Mouse (Mus musculus) retina, embryonic 14.5 days (tissue): Measurements from ENCODE around the gene Cab39.
A peak's percentile ranks its signal among the peaks of the same experiment; 100 is the strongest.

Source experiments
- DNase-seq: peaks from one replicate; pipeline ENCODE4 v3.0.0-alpha.2; 2015; ENCODE audit warnings: low spot score

The Cab39 gene

DNA sequence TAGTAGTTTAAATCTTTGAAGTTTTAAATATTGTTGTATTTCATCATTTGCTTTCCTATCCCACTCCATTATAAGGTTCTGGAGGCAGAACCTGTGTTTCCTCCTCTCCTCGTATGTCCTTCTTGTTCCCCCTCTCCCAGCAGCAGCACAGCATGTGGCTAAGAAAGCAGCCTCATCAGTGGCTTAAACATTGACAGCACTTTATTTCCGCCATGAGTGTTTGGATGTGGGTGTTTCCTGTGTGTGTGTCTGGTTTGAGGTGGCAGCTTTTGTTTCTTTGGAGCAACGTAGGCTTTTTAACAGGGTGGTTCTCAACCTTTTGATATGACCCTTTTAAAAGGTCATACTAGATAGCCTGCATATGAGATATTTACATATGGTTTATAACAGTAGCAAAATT lies 52.2 kb downstream of the Cab39 start:
- DNase-seq, result no peak

DNA sequence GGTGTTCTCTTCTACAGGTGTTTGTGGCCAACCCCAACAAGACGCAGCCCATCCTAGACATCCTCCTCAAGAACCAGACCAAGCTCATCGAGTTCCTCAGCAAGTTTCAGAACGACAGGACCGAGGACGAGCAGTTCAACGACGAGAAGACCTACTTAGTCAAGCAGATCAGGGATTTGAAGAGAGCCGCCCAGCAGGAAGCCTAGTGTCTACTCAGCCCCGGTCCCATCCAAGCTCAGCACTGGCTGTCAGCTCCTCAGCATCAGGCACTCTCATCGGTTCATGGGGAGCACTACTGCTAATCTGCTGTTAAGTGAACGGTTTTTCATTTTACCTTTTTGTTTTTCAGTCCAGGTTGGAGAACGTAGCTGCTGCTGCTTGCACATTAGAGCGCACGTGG lies 55.8 kb downstream of the Cab39 start:
- DNase-seq, result no peak

DNA sequence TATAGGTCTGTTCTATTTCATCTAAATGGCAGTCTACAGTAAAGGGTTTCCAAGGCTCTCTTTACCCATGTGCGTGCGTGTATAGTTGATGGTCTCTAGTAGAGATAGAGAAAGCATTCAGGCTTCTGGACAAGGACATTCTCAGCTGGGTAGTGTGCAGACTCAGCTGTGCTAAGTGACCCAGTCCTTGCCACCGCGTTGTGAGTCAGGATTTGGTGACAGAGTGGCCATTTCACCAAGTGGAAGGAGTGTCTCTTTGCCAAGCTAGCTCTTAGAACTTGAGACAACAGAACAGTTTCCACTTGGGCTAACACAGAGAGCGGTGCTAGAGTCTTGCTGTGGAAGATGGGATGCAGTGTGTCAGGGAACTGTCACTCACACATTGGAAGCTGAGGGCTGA lies 57.6 kb downstream of the Cab39 start:
- no peak for DNase-seq

DNA sequence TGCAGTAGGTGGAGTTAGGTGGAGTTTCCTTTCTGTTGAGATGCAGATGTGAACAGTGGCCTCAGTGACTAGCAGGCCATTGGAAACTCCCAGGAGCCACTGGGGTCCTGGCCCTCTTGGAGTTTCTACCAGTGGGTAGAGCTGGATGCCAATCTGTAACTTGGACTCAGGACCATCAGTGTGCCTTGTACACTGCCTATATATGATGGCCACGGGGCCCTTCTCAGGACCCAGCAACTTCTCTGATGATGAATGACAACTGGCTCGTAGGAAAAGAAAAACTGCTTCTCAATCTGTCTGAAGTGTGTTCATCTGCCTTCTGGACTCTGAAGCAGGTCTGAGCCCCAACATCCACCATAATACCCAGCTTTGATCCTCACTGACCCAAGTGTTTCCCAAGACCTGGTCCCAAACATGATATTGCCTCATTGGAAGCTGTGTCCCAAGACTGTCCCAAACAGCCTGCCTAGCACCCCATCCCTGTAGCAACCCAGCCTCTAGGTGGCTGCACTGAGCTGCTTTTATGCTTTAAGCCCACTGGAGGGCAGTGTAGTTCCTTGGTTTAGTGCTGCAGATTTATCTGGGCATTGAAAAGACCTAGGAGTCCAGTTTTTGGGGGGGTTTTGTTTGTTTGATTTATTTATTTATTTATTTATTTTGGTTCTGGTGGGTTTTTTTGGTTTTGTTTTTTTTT lies 59.9 kb downstream of the Cab39 start:
- DNase-seq, result peak; percentile 86

DNA sequence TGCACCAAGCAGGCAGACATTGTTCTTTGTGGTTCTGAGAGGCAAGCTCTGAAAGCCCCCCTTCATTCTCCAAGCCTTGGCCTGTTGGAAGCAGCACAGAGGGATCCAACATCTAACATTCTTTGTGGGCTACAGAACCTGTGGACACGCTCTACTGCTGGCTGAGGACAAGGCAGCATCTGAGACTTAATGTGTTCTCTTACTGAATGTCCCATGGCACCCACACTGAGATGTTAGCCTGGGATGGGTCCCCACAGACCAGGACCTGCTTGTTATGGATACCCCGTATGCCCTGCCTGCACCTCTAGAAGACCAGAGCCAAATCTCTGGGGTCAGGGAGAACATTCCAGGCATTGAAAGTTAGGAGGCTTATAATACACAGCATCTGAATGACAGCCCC lies 60.6 kb downstream of the Cab39 start:
- no peak for DNase-seq

DNA sequence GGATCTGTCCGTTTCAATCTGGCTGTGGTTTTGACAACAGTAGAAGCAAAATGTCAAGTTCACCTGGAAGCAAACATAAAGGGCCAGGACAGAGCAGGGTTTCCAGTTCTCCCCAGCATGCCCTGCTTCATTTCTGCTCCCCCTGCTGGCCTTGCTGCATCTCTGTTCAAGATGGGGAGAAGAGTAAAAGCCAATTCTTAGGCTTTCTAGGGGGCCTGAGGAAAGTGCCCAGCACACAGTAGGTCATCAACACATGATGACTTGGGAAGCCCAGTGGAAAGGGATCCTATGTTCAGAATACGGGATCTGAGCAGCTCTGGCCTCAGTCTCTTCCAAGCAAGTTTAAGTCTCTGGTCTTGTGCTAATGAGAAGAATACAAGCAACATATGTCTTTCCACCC lies 61.2 kb downstream of the Cab39 start:
- DNase-seq, result no peak

DNA sequence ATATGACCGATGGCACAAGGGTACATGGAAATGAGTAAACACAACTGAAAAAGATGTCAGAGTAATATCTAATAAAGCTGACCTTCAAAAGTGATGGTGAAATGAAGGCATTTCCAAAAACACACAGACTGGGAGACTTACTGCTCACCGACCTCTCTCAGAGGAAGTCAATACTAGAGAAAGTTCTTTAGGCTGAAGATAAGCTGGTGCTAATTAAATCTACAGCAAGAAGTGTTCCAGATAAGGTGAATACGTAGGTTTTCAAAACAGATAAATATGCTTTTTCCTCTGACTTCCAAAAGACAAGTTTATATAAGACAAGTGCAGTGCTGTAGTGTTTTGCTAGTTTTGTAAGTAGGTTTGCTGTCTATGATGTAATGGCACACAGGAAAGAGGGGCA lies 63.0 kb downstream of the Cab39 start:
- DNase-seq, result no peak

DNA sequence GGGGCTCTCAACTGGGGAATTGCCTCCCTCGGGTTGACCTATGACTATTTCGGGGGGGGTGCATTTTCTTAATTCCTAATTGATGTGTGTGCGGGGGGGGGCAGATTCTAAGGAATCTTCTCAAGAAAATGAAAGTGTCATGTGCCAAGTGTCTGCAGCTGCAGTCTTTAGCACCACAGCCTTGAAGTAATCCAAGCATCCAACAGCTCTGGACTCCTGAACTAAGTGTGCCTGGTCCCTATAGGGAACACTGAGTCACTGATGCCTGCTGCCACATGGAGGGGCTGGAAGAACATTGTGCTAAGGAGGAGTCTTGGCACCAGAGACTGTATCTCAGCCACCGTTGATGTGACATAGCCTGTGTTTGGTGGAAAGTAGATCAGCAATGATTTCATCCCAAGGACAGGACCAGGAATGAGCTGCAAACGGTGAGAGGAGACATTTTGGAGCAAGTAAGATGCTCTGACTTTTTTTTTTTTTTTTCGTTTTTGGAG lies 64.1 kb downstream of the Cab39 start:
- no peak for DNase-seq

DNA sequence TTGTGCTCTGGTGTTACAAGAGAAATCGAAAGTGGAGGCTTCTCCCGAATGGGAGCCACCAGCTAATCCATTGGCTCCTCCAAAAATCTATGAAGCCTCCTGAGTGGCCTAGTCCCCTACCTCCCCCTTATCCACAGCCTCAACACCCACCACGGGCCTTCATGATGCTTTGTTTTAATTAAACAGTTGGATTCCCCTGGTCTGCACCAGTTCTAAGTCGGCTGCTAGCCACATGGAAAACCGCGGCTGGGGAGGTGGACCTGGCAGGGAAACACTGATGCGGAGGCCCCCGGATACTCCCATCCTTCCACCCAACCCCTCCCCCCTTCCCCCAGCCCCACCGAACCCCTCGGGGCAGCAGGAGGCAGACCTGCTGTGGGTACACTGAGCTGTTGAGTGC lies 71.1 kb downstream of the Cab39 start:
- DNase-seq, result no peak

DNA sequence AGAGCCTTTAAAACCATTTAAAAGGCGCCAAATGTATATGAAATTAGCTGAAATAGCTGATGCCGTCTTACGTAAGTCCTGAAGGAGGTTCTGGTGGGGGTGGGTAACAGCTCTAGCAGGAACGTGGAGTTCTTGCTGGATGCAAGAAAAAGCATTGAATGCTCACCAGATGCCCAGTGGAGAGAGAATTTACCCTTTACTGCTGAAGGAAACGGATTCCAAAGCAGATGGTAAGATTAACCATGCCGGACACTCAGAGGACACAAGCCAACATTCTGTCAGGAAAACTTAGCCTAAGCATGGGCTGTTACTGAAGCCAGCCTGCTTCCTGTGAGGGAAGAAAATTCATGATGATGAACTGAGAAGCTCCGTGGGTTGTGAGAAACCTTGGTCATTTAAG lies 76.8 kb downstream of the Cab39 start:
- no peak for DNase-seq

DNA sequence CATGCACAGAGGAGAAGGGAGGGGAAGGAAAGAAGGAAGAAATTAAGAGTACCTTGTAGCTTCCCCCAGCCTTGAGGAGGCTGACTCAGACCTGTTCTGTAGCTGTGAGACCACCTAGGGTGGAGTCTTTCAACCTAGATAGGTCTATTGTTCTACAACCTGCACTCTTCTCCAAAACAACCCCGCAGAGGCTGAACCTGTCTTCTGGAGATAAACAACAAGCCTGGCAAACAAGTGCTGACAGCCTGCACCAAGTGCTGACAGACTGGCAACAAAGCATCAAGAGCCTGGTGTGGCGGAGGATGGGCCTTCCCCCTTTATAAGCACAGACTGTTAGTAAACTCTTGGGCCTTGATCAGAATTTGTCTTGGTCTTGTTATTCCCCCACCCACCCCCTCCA lies 77.3 kb downstream of the Cab39 start:
- DNase-seq, result no peak

DNA sequence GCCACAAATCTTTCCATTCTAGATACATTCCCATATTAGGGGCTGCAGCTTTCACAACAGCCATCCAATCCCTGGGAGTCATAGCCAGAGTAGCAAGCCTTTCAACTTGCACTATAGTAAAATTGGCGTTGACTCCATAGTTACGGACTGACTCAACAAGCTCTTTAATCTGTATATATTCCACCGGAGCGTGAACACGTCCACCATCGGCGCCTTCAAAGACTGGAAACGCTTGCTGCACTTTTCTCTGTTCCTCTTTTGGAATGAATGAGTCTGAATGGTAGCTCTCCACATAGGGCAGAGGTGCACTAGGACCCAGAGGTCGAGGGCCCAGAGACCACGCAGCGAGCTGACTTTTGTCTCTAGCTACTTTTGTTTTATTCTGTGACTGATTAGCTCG lies 88.8 kb downstream of the Cab39 start:
- DNase-seq, result no peak

DNA sequence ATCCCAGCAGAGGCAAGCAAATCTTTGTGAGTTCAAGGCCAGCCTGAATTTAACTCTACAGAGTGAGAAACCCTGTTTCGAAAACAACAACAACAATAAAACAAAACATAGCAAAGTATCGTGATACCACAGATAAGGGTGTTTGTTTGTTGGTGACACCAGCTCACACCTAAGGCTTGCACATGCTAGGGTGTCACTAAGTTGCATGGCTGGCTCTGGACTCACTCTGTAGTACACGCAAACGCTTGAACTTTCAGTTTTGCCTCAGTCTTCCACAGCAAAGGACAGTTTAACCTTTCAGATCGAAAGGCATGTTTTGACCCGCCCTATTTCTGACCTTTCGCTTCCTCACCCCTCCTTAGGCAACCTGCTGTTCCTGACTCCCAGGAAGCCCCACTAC lies 94.0 kb downstream of the Cab39 start:
- no peak for DNase-seq

DNA sequence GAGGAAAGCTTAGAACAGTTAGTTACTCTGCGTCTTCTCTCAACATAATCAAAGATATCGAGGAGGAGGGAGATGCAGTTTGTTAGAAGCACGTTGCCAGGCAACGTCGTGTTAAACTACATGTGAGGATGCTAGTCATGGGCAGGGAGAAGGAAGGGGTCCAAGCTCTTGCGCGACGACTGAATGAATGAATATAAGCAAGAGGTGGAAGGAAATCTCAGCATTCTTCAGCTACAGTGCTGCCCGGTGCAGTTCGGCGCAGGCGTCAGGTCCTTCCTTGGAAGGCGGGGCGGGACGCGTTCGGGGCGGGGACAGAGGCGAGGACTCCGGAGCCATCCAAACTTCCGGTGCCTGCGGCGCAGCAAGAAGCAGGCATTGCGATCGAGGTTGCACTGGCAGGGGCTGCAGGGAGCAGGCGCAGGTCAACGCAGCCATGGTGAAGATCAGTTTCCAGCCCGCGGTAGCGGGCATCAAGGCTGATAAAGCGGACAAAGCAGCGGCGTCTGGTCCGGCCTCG lies 101.0 kb downstream of the Cab39 start, which contains the start of gene Itm2c:
Gene Itm2c (plus strand): TSS at position 51 of the 517 bp plus-strand sequence.
- peak; percentile 86 for DNase-seq

DNA sequence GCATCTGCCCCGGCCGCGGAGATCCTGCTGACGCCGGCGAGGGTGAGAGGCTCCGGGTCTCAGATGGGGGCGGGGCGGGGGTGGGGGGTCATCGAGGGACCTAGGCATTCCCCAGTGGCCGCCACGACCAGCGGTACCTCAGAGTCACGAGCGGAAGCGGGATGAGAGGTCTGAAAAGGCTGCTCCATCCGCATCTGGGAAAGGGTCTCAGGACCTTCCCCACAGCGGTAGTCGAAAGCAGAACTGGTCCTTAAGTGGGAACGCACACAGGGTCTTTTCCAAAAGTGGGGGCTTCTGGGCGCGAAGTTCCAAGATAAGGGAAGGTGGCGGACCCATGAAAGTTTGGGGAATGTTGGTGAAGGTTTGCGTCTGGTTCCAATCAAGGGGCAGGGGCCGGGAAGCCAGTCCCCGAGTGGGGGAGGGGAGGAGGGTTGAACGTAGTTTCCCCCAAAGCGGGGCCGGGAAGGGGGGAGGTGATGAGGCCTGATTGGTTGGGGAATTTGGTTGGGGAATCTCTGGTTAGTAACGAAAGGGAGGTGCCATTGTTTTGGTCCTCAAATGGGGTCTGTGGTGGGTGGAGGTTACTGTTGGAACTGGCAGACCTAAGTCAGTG lies 101.6 kb downstream of the Cab39 start:
- DNase-seq, result peak; percentile 72

DNA sequence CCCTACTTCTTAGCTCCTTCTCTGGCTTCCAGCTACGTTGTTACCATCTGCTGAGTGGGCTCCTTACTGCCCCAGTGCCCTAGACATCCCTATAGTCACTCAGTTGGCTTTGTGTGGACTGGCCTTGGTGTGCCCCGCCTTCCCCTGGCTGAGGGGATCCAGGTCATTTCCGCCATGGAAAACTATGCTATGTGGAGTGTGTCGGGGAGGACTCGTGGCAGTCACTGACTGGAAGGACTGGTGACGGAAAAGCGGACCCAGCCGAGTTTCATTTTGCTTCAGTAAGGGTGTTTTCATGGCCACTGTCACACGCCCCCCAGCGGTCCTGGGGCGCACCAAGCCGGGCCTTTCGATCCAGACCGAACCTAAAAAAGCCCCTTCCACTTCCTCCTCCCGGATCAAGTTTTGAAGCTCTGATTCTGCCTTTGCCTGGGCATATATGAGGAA lies 102.2 kb downstream of the Cab39 start:
- DNase-seq, result peak; percentile 70

DNA sequence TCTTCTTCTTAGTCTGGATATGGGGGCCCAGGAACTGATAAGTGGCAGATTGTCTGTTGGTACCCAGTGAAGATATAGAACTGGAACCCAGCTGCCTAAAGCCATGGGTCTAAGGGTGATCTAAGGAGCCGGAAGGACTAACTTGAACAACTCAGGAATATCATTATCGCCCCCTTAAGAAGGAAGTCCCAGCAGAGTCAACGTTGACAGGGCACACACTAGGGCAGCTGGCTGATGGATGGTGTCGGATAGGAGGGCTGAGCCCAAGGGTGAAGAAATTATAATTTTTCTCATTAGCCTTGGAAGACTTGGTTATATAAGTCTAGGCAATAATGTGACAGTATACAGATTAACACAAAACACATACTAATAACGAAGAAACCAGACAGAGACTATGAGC lies 102.9 kb downstream of the Cab39 start:
- DNase-seq, result no peak

DNA sequence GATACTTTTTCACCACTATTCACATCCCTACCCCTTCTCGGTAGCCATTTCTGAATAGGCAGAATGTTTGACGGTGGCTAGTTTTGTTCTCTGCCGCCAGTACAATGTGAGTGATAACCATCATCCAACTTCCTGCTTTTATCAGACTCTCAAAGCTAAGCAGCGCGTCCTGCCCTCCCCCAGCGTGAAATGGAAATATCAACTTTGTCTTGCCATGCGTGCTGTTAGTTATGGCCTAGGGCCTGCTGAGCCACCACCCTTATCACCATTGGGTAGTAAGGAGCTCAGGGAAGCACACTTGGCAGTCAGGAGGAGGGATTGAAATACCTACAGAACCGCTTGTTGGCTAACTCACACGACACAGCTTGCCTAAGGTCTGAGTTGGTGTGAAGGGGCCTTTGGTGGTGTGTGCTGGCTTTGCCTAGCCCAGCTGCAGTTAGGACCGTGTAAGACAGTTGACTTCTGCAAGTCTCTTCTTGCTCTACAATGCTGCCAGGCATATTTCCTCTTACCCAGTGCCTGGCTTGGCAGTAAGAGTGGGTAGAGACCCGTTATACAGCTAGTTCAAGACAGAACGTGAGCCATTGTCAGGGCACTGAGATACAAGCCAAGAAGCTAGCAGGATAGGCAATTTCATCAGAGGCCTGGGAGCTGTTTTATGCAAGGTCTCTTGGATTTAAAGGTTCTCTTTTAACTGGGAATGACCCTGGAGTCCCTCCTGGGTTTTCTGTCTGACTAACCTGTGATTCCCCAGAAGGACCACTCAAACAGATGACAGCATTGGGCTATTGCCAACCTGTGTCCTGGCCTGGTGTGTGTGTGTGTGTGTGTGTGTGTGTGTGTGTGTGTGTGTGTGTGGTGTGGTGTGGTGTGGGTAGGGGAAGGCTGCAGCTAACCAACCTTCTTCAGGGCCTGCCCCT lies 103.8 kb downstream of the Cab39 start:
- no peak for DNase-seq

DNA sequence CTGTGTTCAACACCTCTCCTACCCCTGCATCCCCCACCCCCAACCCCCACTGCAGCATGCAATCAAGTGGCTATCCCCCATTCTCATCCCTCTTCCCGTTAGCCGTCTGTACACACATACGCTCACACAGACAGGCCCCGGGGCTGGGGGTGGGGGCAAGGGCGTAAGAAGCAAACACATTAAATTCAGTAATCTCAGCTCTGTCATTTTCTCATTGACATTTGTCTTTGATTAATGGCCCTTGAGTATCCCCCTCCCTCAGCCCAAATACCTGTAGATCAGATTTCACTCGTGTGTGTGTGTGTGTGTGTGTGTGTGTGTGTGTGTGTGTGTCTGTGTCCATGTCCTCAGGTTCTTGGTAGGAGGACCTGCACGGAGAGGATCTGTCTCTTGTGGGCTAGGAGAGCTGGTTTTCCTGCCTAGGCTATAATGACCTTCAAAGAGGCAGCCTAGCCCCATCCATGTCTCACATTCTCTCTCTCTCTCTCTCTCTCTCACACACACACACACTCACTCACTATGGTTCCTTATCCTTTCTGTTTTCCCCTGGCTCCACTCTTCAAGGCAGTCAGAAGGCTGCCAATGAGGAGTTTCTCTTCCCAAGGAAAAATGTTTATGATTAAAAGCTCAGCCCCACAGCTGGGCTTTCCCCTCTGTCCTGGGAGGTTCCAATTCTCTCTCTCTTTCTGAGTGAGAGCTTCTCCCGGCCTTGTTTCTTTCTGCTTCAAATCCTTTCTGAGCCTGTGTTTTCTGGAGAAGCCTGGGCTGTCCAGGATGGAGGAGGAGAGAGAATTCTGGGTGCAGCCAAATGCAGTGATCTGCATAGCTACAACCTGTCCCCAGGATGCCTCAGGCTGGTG lies 104.9 kb downstream of the Cab39 start:
- no peak for DNase-seq

DNA sequence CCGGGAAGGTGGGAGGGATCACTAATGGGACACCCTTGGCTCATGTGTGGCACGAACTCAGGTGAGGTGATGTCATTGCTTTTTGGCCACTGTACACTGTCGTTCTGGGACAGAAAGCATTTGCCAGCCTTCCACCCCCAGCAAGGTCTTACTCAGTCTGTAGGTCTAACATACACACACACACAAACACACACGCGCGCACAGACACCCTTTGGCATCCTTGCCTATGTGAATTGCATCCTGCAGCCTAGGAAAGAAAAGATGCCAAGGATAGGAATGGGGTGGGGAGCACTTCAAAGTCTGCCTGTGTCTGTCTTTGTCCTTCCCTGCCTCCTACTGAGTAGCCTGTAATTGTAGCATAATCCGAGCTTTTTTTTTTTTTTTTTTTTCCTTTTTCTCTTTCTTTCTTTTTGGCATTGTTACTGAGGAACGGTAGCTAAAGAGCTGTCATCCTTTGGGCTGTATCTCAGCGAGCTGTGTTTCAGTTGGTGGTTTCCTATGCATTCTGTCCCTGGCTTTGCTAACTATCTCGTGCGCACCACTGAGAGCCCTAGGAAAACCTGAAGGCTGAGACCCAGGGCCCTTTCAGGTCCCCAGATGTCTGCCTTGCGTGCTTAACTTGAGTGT lies 105.6 kb downstream of the Cab39 start:
- no peak for DNase-seq

DNA sequence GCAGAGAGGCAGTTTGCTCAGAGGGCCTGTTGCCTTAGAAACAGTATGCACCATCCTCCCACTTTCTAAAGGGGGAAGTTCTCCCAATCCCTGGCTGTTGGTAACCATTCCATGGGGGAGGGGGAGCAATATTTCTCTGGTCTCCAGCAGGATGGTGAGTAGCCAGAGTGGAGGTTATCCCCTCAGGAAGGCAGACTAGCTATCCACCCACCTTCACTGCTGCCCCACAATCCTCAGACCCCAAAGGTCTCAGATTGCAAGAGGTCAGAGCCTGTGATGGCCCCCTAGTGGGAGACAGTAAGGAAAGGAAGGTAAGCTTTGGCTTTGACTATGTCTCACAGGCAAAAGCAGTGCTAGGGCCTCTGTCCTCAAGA lies 106.1 kb downstream of the Cab39 start:
- peak; percentile 18 for DNase-seq
